Mouse (Mus musculus) kidney, postnatal 14 days (tissue): ENCODE results near the gene Olfr785.
"Not testable (repeated sequence)": the region's sequence is repeated elsewhere in the genome, so short reads cannot be mapped to it uniquely, and the experiment has no call there.

ENCODE experiments used
- DNase-seq: peaks from one replicate; pipeline ENCODE4 v3.0.0; 2022; ENCODE audit warnings: mixed read lengths

Gene Olfr785

GRCm38 (mm10) chr10:129405126-129405525, at the start of gene Olfr785:
TSS of gene Olfr785 (plus strand) at chr10:129405426.
- no peak for DNase-seq

DNA sequence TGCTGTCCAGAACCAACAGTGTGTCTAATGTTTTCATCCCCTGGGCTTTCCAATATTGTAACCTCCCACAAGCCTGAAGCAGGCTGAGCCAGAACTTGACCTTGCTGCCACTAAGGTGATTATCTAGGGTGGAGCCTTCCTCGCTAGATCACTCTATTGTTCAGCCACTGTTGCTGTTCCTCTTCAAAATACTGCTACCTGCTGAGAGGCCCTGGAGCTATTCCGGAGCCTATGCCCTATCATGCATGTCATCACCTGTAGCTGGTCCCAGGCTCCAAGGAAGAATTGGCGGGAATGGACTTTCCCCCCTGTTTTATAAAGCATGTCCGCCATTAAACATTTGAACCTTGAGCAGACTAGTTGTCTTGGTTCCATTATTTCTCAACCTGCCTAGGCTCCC, 48.7 kb upstream of the Olfr785 start:
- not testable (repeated sequence) for DNase-seq

DNA sequence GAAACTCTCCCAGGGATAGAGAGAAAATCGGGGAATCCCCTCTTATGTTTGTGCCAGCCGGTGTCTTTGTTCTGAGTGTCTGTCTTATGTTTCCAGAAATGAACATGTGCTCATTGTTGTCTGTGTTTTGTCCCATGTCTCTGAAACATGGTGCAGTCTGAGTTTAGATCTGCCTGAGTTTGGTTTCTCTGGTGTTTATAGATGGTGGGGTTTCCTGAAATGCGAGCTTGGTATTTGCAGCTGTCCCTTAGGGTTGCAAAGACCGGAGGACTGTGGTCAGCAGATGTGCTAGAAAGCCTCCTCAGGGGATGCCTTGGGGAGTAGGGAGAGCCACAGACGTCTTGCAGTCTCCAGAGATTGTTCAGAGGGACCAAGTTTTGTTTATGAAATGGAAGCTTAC, 47.9 kb upstream of the Olfr785 start:
- no peak for DNase-seq

- DNase-seq = not testable (repeated sequence)
Measured at GRCm38 (mm10) chr10:129374051-129374450, 31.2 kb upstream of the Olfr785 start.

DNA sequence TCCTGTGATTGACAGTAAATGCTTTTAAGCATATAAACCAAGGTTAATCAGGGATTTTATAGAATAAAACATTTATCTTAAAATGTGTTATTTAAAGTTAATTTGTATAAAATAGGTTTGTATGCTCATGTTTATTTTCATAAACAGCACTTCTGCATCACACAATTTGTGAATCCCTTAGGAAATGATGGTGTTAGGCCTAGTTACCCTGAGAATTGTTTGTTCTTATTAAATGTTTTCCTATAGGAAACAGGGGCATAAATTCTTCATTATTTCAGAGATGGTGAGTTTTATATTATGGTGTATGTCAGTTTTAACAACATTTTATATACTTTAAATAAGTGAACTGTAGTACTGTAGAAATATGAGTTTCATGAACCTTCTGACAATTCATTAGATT, 21.4 kb upstream of the Olfr785 start, which contains the start of gene Olfr784:
Gene Olfr784, plus strand, starts transcription at position 301 of the 400 bp plus-strand sequence.
- DNase-seq = no peak

DNA sequence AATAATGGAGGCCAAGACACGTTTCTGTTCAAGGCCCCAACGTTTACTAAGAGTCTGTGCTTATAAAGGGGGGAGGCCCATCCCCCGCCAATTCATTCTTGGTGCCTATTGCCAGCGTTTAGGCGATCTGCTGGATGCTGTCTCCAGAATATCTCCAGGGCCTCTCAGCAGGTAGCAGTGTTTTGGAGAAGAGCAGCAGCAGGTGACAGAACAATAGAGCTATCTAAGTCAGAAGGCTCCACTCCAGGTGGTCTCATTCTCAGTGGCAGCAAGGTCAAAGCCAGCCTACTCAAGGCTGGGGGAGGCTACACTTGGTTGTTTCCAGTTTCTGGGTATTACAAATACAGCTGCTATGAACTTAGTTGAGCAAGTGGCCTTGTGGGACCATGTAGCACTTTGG, 4.3 kb upstream of the Olfr785 start:
- no peak for DNase-seq

DNA sequence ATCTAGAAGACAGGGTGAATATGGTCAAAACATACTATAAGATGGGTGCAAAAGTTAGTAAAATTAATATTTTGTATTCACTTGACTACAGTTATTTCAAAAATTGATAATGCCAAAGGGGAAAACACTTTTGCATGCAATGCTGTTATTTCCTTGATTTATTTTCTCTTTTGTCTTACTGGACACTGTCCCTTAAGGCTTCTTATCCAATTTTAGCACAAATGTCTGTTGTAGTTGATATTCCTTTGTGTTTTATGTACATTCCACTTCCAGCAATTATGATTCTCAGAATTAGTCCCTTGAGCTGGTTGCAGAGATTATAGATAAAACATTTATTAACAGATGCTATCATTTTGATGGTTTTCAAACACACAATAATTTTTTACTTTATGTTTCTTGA, 21.8 kb downstream of the Olfr785 start, which contains the start of gene Olfr786:
Gene Olfr786, plus strand, starts transcription at position 301 of the 400 bp plus-strand sequence.
- no peak for DNase-seq
